Mouse (Mus musculus): Measurements from ENCODE around the gene Pwwp2a. TPM values are rescaled to one million over a fixed set of nuclear protein-coding genes. Genes with fewer than 3 reads are reported as not detected.
A peak's percentile ranks its signal among the peaks of the same experiment; 100 is the strongest.

Gene Pwwp2a
- polyA plus RNA-seq, 1 experiment from 2014 or later: 50.1 TPM

- Histone ChIP-seq H3K9me3 (ENCODE audit: control insufficient read depth, low read length) (no peaks in the 10 kb centered on the region), H3K4me3 (ENCODE audit: low read length) (no peak overlapping the region), H3K4me1 (ENCODE audit: control insufficient read depth, insufficient read depth, low read length) (no peaks in the 10 kb centered on the region), H3K36me3 (ENCODE audit: control insufficient read depth, insufficient read depth, low read length) (no peaks in the 10 kb centered on the region), H3K27ac (ENCODE audit: low read depth, low read length) (no peak overlapping the region), H3K4me2 (replicated peaks; ENCODE audit: low read depth, low read length) (no peak overlapping the region), H3K27me3 (ENCODE audit: control insufficient read depth, insufficient read depth, low read length) (no peaks in the 10 kb centered on the region), H3K9ac (ENCODE audit: low read depth, low read length) (no peak overlapping the region)
- WGBS: 79% methylated on average over 1 of the region's 1 CpGs
- ATAC-seq (ENCODE audit: low FRiP score, low TSS enrichment): no peak
These were observed 72.8 kb downstream of the Pwwp2a start for GRCm38 (mm10) chr11:43754568-43754967.

- H3K27me3 ChIP-seq (ENCODE audit: control insufficient read depth, insufficient read depth, low read length): no peaks in the 10 kb centered on the region
- H3K9ac ChIP-seq (ENCODE audit: low read depth, low read length): no peak overlapping the region
- H3K9me3 ChIP-seq (ENCODE audit: control insufficient read depth, low read length): no peaks in the 10 kb centered on the region
- no peak overlapping the region for H3K27ac ChIP-seq (ENCODE audit: low read depth, low read length)
- no peak for ATAC-seq (ENCODE audit: low FRiP score, low TSS enrichment)
- no peak overlapping the region for H3K4me2 ChIP-seq (replicated peaks; ENCODE audit: low read depth, low read length)
- H3K36me3 ChIP-seq (ENCODE audit: control insufficient read depth, insufficient read depth, low read length): no peaks in the 10 kb centered on the region
- H3K4me1 ChIP-seq (ENCODE audit: control insufficient read depth, insufficient read depth, low read length): no peaks in the 10 kb centered on the region
- 72% methylated on average over 5 of the region's 5 CpGs for WGBS
- no peak overlapping the region for H3K4me3 ChIP-seq (ENCODE audit: low read length)
These were observed 73.6 kb downstream of the Pwwp2a start for GRCm38 (mm10) chr11:43755411-43755810.

- Histone ChIP-seq H3K4me1 (ENCODE audit: control insufficient read depth, insufficient read depth, low read length) (no peaks in the 10 kb centered on the region), H3K27me3 (ENCODE audit: control insufficient read depth, insufficient read depth, low read length) (no peaks in the 10 kb centered on the region), H3K9ac (ENCODE audit: low read depth, low read length) (no peak overlapping the region), H3K36me3 (ENCODE audit: control insufficient read depth, insufficient read depth, low read length) (no peaks in the 10 kb centered on the region), H3K4me2 (replicated peaks; ENCODE audit: low read depth, low read length) (no peak overlapping the region), H3K9me3 (ENCODE audit: control insufficient read depth, low read length) (no peaks in the 10 kb centered on the region), H3K4me3 (ENCODE audit: low read length) (no peak overlapping the region), H3K27ac (ENCODE audit: low read depth, low read length) (no peak overlapping the region)
- no peak for ATAC-seq (ENCODE audit: low FRiP score, low TSS enrichment)
- WGBS: 75% methylated on average over 2 of the region's 2 CpGs
These were observed 76.6 kb downstream of the Pwwp2a start for GRCm38 (mm10) chr11:43758436-43758835.

- Histone ChIP-seq H3K9me3 (ENCODE audit: control insufficient read depth, low read length) (no peaks in the 10 kb centered on the region), H3K4me1 (ENCODE audit: control insufficient read depth, insufficient read depth, low read length) (no peaks in the 10 kb centered on the region), H3K9ac (ENCODE audit: low read depth, low read length) (peak overlapping the region; percentile 42; the same call in 1 of the 2 replicates), H3K27ac (ENCODE audit: low read depth, low read length) (no peak overlapping the region), H3K4me2 (replicated peaks; ENCODE audit: low read depth, low read length) (peak overlapping the region; percentile 74), H3K4me3 (ENCODE audit: low read length) (peak overlapping the region; percentile 45), H3K36me3 (ENCODE audit: control insufficient read depth, insufficient read depth, low read length) (no peaks in the 10 kb centered on the region), H3K27me3 (ENCODE audit: control insufficient read depth, insufficient read depth, low read length) (no peaks in the 10 kb centered on the region)
- WGBS: 4% methylated on average over 37 of the region's 37 CpGs
- peak; percentile 82 for ATAC-seq (ENCODE audit: low FRiP score, low TSS enrichment)
These were observed 85.3 kb downstream of the Pwwp2a start for GRCm38 (mm10) chr11:43766922-43767648.

GRCm38 (mm10) chr11:43767749-43768148 is 86.0 kb downstream of the Pwwp2a start:
- no peak for ATAC-seq (ENCODE audit: low FRiP score, low TSS enrichment)
- no peak overlapping the region for H3K9ac ChIP-seq (ENCODE audit: low read depth, low read length)
- peak overlapping the region; percentile 74; the same call in 1 of the 2 replicates for H3K4me2 ChIP-seq (replicated peaks; ENCODE audit: low read depth, low read length)
- no peak overlapping the region for H3K27ac ChIP-seq (ENCODE audit: low read depth, low read length)
- H3K4me1 ChIP-seq (ENCODE audit: control insufficient read depth, insufficient read depth, low read length): no peaks in the 10 kb centered on the region
- 41% methylated on average over 11 of the region's 11 CpGs for WGBS
- H3K9me3 ChIP-seq (ENCODE audit: control insufficient read depth, low read length): no peaks in the 10 kb centered on the region
- no peak overlapping the region for H3K4me3 ChIP-seq (ENCODE audit: low read length)
- no peaks in the 10 kb centered on the region for H3K27me3 ChIP-seq (ENCODE audit: control insufficient read depth, insufficient read depth, low read length)
- no peaks in the 10 kb centered on the region for H3K36me3 ChIP-seq (ENCODE audit: control insufficient read depth, insufficient read depth, low read length)

- H3K27me3 ChIP-seq (ENCODE audit: control insufficient read depth, insufficient read depth, low read length): peaks cover 5% of the 10 kb centered on the region; the same call in 1 of the 2 replicates
- no peaks in the 10 kb centered on the region for H3K36me3 ChIP-seq (ENCODE audit: control insufficient read depth, insufficient read depth, low read length)
- no peak overlapping the region for H3K4me3 ChIP-seq (ENCODE audit: low read length)
- H3K9me3 ChIP-seq (ENCODE audit: control insufficient read depth, low read length): no peaks in the 10 kb centered on the region
- H3K27ac ChIP-seq (ENCODE audit: low read depth, low read length): no peak overlapping the region
- ATAC-seq (ENCODE audit: low FRiP score, low TSS enrichment): no peak
- no peaks in the 10 kb centered on the region for H3K4me1 ChIP-seq (ENCODE audit: control insufficient read depth, insufficient read depth, low read length)
- H3K4me2 ChIP-seq (replicated peaks; ENCODE audit: low read depth, low read length): no peak overlapping the region
- WGBS: 76% methylated on average over 4 of the region's 4 CpGs
- H3K9ac ChIP-seq (ENCODE audit: low read depth, low read length): no peak overlapping the region
These were observed 88.3 kb downstream of the Pwwp2a start for GRCm38 (mm10) chr11:43770110-43770509.

Other genes with a start within 250 kb of the Pwwp2a start
- gene Slu7, start 248.3 kb upstream of the Pwwp2a start, polyA plus RNA-seq (2014; fragmentation: Nextera tagmentation; extraction: Ambion mirVana): 58.2 and 65.2 TPM in 2 replicates
- gene C1qtnf2, start 207.7 kb upstream of the Pwwp2a start, polyA plus RNA-seq (2014; fragmentation: Nextera tagmentation; extraction: Ambion mirVana): 13.4 and 17.9 TPM in 2 replicates
- gene Ccnjl, start 153.2 kb upstream of the Pwwp2a start, polyA plus RNA-seq (2014; fragmentation: Nextera tagmentation; extraction: Ambion mirVana): 25.8 and 31.1 TPM in 2 replicates
- 9.0 and 9.9 TPM in 2 replicates for gene 4933415A04Rik, start 95.0 kb upstream of the Pwwp2a start, polyA plus RNA-seq (2014; fragmentation: Nextera tagmentation; extraction: Ambion mirVana)
- gene Fabp6, start 80.5 kb upstream of the Pwwp2a start, polyA plus RNA-seq (2014; fragmentation: Nextera tagmentation; extraction: Ambion mirVana): not detected in 2 replicates
- 79.2 and 82.2 TPM in 2 replicates for gene Ttc1, start 66.0 kb downstream of the Pwwp2a start, polyA plus RNA-seq (2014; fragmentation: Nextera tagmentation; extraction: Ambion mirVana)
- gene Adra1b, start 219.2 kb downstream of the Pwwp2a start, polyA plus RNA-seq (2014; fragmentation: Nextera tagmentation; extraction: Ambion mirVana): 0.39 and 0.73 TPM in 2 replicates

Measured in kidney, embryonic 14.5 days (tissue).